Mouse (Mus musculus) ZHBTc4 (cell line): ENCODE measurements around the gene Ankub1.

Experiments used
- DNase-seq: peaks from one replicate; pipeline ENCODE4 v3.0.0-alpha.2; 2011; ENCODE audit warnings: low read depth, low spot score

The Ankub1 gene

DNA sequence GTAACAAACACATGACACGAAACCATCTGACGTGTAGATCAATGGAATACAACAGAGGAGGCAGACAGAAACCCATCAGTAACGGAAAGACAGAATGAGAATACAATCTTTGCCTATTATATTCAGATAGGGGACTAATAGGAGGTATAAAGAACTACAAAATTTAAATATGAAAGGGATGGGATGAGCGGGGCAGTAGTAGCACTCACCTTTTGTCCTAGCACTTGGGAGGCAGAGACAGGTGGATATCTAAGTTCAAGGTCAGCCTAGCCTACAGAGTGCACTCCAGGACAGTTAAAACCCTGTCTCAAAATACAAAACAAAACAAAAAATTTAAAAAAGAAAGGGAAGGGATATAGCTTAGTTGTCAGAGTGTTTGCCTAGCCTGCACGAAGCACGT is 49.4 kb downstream of the Ankub1 start:
- peak; percentile 56 for DNase-seq

- DNase-seq, result no peak
Measured at GRCm38 (mm10) chr3:57637596-57637995, 55.0 kb downstream of the Ankub1 start.

DNA sequence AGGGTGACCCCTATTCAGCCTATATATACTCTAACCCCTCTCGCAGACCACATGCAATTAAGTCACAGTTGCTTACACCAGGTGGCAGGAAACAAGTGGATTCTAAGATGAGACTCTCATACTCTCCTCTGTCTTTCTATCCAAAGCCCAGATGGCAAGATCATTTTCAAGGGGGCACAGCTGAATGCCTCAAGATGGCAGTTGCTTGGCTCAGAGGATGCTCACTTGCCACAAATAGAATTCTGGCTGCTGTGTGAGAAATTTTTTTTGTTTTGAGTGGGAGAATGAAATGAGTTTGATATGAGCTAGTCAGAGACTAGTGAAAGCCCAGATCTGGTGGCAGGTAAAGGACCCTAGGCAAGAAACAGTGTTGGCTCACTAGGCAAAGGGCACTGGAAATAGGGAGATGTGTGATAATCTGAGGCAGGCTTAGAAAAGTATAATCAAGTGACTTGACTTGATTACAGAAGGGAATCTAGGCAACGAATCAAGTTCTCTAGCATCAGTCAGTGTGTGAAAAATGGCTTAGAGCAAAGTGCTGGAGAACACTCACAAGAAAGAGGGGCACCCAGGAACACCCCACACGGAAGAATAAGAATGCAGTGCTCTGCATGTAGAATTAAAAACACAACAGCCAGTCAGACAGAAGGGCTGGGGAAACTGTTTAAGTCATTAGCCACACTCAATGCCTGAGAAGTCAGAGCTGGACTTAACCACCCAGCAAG is 57.7 kb downstream of the Ankub1 start:
- DNase-seq, result no peak

DNA sequence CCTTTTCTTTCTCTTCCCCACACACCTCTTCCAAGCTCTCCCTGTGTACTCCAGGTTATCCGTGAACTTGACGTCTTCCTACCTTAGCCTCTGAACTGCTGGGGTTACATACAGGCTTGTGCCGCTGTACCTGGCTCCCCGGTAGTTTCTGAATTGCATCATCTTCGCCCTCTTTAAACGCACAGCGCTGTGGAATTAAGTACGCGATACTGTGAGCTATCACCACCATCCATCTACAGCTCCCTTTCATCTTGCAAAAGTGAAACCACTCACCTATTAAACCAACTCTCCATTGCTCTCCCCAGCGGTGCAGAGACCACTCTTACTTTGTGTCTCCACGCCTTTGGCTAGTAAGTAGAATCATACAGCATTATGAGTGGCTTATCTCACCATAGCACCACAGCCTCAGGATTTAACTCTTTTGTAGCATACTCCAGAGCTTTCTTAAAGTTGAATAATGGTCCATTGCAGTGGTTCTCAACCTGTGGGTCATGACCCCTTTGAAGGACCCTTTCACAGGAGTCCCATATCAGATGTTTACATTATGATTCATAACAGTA is 65.6 kb downstream of the Ankub1 start:
- DNase-seq, result no peak

- peak; percentile 89 for DNase-seq
Measured at GRCm38 (mm10) chr3:57625275-57625997, 67.2 kb downstream of the Ankub1 start.

GRCm38 (mm10) chr3:57619718-57620117 is 72.9 kb downstream of the Ankub1 start:
- peak; percentile 40 for DNase-seq

DNA sequence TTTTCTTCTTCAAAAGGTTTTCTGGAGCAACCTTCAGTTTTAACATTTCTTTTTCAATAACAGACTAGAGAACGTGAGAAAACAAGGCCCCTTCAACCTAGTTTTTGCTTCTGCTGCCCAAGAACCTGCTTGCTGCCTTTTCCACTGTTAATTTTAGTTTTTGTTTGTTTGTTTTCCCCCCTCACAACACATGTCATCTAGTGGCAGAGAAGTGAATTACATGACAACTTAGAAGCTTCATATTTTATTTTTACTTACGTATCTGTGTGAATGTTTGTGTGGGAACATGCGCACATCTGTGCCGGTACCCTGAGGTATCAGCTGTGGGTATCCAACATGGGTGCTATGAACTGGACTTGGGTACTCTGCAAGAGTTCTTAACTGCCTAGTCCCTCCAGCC is 76.9 kb downstream of the Ankub1 start:
- no peak for DNase-seq

DNA sequence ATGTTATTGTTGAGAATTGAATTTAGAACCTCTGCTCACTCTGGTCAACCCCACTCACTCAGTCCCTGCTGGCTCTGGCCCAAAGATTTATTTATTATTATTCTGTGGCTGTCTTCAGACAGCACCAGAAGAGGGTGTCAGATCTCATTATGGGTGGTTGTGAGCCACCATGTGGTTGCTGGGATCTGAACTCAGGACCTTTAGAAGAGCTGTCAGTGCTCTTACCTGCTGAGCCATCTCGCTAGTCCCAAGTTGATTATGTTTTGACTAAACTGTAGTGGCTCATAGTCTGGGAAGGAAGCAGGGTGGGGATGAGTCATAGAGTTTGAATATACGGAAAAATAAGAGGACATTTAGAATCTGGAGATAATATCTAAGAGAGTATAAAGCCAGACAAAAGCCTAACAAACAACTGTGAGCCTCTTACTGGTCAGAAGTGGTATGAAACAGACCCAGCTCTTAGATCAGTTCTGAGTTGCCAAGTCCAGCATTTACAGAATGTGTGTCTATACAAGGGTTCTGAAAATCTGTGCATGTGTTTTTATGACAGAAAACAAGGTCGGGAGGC is 80.1 kb downstream of the Ankub1 start:
- DNase-seq, result no peak

GRCm38 (mm10) chr3:57611776-57612175 is 80.8 kb downstream of the Ankub1 start:
- DNase-seq, result peak; percentile 57
